Mouse (Mus musculus) heart, postnatal 4 days (tissue): ENCODE results near the gene Ell. TPM values are rescaled to one million over a fixed set of nuclear protein-coding genes. Genes with fewer than 3 reads are reported as not detected.

ENCODE experiments used
- DNase-seq: peaks from one replicate; pipeline ENCODE4 v3.0.0; 2021
- total RNA-seq, 2 experiments: library from RNA; stranded (reverse); gene quantifications; 2 replicates each; pipeline ENCODE4 v1.2.3; 2021

The Ell gene
- total RNA-seq, 2 experiments from 2014 or later = 16.7 to 17.6 TPM

DNA sequence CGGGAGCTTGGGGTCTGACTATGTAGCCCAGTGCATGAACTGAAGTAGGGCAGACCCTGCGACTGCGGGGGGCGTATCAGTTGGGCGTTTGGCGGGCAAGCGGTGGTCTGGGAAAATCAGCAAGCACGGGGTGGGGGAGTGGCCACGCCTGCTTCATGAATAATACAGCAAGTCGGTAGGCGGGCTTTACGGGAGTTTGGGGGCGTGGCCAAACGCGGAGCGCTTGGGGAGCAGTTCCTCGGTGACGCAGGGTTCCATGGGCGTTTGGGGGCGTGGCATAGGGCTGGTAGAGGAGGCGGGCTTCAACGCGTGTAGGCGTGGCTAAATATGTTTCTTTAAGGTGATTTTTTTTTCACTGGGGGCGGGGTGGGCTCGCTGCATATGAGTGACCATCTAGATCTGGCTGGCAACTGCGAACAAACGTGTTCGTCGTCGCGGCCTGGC lies 602 bp upstream of the Ell start:
- DNase-seq = peak; percentile 100

DNA sequence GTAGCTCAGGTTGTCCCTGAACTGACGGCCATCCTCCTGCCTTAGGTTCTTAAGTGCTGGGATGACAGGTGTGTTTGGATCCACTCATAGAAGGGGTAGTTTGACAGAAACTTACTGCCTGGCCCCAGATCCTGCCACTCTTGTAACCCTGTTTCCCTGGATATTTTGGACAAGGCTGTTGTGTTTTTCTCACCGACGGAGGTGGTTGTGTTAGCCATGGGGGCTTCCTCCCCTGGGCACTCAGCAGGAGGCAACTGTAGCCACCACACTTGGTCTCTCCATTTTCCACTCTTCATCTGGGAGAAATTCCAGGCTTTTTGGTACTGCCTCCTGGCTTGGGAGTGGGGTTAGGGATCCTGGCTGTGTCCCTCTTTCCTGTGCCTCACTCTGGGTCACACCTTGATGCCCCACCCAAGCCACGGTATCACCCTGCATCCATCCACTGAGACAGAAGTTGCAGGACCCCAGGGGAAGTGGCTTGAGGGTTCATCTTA lies 803 bp downstream of the Ell start:
- no peak for DNase-seq

DNA sequence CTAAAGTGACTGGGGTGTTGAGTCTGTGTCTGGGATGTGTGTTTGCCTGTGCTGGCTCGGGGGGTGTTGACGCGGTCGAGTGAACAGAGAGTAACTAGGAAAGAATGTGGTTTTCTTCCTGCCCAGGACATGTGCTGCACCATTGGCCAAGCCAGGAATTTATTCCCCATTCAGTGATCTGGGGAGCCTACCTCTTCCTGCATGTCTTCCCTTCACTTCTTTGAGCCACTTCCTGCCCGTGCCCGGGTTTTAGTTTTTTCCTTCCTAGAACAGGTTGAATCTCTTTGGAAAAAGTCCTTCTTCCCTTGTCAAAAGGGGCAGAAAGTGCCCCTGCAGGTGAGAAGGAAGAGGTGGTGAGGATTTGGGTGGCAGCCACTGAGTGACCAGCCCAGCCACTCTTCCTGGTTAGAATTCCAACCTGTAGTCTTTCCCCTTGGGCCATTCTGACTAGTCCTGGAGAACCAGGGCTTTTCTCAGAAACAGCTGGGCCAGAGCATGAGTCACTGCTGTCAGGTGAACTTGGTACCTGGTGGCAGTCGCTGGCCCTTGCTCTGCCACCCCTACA lies 1.3 kb downstream of the Ell start:
- DNase-seq = peak; percentile 35

DNA sequence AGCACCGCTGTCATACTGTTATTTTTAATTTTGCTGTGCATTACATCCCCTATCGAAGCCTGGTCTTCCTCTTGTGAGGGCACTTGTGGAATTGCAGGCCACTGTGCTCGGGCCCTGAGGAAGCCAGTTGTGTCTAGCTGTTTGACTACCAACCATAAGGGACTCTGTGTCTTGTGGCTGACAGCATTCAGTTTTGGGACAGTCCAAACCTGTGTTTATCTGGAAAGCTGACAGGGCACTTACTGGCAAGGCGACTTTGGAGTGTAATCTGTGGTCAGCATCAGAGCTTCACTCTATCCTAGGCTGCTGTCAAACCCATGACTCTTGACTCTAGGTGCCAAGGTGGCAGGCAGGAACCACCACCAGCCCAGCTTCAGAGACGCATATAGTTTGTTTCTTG lies 1.8 kb downstream of the Ell start:
- DNase-seq = no peak

DNA sequence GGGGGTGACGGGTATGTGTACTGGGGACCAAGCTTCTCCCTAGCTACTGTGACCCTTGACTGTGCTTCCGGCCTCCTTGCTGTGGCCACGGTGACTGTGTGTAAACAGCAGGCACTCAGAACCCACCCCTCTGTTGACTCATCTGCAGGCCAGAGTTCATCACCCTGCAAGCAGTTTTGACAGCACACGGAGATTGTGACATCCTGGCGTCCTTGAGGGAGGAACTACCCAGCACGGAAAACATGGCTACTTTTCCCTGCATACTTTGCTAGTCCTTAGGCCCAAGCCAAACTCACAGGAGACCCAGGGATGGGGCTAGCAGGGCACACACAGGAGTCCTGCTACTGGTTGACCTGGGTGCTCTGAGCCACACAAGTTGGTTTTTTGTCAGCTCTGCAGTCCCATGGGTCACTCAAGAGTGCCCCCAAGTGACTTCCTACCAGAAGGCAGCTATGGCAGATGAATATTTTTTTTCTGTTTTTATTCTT lies 5.0 kb downstream of the Ell start:
- peak; percentile 28 for DNase-seq

DNA sequence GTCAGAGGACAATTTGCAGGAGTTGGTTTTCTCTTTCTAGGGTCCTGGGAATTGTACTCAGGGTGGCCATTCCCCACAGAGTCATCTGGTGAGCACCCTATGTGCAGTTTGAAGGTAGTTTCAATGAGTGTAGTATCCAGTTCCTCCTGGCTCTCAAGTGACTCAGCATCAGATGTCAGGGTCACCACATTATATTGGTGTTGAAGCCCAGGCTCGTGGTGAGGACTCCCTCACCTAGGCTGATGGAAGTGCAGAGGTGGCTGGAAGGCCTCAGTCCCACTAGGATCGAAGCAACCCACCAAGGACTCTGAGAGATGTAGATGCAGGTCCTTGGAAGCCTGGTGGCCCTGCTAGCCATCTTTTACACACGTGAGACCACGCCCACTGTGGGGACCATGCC lies 7.2 kb downstream of the Ell start:
- DNase-seq = no peak

DNA sequence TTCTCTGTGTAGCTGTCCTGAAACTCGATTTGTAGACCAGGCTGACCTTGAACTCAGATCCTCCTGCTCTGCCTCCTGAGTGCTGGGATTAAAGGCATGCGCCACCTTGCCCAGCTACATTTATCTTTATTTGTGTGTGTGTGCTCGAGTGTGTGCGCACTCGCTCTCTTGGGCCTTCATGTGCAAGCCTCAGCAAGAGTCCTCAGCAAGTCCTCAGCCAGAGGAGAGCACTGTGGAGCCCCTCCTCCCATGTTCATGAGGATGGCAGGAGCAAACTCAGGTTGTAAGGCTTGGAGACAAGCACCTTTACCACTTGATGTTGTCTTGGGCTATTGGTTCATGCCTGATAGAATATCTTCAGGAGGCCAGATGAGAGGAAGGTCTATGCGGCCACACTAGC lies 8.5 kb downstream of the Ell start:
- DNase-seq = no peak

DNA sequence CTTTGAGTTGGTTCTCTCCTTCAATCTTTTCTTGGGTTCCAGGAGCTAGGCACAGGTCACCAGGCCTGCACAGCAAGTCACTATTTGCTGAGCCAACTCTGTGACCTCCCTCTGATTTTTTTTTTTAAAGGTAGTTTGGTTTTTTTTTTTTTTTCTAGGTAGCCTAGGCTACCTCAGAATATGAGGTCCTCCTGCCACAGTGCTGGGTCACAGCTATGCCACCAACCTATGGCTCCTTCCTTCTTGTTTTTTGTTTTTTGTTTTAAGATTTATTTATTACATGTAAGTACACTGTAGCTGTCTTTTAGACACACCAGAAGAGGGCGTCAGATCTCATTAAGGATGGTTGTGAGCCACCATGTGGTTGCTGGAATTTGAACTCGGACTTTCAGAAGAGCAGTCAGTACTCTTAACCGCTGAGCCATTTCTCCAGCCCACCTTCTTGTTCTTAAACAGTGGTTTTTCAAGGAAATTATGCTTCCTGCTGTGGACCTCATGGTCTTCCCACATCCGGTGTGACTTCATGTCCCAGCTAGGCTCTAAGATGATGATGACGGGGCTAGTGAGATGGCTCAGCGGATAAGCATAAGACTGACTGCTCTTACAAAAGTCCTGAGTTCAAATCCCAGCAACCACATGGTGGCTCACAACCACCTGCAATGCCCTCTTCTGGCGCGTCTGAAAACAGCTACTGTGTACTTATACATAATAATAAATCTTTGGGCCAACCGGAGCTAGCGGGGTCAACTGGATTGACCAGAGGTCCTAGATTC lies 10.3 kb downstream of the Ell start:
- no peak for DNase-seq

DNA sequence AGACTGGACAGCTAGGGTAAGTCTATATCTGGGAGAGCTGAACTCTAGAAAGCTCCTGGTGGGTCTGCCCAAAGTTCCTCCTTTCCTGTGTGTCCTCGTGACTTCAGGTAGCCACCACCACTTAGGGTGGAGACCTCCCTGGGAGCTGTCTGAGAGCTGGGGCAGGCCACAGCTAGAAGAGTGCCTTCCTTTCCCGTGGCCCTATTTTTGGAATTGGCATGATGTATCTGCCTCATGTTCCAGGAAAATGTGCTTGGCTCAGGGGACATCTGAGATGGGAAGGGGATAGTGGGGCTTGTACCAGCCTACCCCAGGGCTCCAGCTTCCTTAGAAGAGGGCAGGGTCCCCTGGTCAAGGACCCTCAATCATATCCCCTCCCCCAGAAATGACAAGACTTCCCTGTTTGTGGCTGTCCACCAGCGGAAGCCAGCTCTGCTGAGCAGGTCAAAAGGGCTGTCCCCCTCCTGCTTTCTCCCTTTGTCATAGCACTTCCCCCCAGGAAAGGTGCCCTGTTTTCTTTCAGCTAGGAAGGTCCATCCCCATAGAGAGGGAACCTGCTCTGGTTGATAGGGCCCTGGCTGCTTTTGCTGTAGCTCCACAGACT lies 12.4 kb downstream of the Ell start:
- DNase-seq = peak; percentile 42

DNA sequence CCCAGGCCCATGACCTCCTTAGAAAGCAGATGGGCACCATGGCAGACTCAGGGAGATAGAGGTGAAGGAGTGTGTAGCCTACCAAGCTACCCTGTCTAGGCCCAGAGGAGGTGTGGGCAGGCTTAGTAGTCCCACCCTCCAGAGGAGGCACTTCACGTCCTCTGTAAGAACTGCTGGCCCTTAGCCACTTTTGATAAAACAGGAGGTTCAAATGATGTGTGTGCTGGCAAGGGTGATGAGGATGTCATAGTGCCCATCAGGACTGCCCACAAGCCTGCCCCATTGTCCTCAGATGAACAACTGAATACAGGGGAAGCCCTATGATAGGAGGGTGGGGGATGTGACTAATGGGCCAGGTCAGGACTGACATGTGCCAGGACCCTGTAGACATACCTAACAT lies 13.6 kb downstream of the Ell start:
- DNase-seq = peak; percentile 49

DNA sequence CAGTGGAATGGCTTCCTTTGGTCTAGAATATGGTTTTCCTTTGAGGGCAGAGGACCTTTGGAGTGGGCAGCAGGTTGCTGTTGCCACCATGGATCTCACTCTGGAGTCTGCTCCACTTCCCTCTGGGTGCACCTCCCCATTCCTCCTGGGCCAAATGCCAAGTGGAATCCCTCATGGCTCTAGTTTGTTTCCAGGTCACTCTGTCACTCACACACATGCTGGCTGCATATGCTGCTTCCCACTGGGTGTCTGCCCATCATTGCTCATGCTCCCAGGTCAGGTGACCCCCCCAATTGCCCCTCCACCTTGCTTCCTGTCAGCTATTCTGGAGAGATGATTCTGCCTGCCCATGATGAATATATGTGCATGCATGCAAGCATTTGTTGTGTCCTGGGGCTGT lies 14.5 kb downstream of the Ell start:
- peak; percentile 86 for DNase-seq

DNA sequence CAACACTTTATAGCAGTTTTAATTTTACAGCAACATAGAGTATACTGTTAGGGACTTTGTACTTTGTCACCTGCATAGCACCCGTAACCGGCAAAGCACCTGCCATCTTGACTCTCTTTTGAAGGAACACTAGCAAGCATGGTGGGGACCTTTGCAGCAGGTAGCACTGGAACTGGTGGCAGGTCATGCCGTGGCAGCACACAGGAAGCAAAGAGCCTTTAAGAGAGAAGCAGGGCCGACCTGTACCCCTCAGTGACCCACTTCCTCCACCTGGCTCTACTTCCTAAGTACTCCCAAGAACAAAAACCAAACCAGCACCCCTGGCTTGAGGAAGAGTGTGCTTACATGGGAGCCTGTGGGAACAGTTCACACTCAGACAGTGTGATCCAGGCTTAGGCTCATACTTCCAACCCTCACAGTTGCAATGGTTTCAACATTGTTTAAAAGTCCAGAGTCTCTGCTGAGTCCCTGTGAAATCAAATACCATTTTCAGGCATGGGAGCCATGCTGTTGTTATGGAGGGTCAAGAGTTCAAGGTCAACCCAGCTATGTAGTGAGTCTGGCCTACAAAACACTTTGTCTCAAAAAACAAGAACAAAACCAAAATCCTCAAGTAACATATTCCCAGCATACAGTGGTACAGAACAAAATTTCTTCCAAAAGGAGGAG lies 16.0 kb downstream of the Ell start:
- DNase-seq = no peak

DNA sequence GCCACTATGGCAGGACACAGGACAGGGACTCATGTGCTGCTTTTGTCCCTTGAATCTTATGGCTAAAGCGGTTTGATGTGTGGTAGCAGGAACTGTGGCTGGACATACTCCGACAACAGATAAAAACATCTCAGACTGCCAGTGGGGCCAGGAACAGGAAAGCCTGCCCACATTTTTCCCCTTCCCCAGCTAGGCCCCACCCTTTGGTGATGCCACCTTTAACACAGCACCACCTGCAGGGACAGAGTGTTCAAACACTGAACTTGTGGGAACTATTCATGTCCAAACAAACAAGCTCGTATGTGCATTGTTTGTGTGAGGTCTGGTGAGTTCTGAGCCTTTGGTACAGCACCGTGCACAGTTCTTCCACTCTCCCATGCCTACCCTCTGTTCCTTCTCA lies 19.1 kb downstream of the Ell start:
- DNase-seq = peak; percentile 60

DNA sequence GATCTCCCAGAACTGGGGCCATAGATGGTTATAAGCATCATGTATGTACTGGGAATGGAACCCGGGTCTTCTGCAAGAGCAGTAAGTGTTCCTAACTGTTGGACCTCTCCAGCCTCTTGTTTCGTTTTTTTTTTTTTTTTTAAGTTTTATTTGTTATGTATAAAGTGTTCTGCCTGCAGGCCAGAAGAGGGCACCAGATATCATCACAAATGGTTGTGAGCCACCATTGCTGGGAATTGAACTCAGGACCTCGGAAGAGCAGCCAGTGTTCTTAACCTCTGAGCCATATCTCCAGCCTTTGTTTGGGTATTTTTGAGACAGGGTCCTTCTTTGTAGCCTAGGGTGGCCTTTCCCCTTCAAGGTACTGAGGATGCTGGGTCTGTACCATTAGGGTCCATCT lies 19.7 kb downstream of the Ell start:
- no peak for DNase-seq

DNA sequence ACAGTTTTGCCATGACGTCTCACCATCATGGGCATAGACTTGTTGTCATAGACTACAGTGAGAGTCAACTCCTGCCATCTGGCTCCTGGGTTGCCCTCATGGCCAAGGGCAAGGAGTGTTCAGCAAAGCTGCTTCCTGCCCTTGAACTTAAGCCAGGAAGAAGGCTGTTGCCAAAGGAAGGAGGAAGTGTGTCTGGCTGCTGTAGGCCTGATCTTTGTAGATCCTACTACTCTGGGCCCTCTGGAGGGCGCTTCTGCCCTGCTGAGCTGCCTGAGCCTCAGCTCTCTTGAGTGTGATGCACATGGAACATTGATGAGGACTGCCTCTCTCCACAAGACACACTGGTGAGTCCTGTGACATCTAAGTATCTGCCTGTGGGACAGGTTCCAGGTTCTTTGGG lies 20.8 kb downstream of the Ell start:
- peak; percentile 71 for DNase-seq

DNA sequence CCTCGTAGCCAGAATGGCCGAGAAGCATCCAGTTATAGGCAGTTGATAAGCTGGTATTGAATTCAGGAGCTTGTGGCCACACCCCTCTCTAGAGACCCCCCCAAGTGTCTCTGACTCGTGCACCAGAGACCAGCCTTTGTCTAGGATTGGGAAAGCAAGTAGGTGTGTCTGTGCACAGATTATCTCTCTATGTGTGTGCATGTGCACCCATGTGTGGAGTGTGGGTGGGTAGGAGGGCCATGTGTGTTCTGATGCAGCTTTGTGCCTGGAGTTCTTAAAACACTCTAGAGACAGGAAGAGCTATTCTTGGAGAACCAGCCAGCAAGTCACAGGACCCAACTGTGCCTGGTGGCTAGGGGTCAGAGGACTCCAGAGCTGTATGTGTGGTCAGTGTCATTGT lies 21.3 kb downstream of the Ell start:
- DNase-seq = no peak

DNA sequence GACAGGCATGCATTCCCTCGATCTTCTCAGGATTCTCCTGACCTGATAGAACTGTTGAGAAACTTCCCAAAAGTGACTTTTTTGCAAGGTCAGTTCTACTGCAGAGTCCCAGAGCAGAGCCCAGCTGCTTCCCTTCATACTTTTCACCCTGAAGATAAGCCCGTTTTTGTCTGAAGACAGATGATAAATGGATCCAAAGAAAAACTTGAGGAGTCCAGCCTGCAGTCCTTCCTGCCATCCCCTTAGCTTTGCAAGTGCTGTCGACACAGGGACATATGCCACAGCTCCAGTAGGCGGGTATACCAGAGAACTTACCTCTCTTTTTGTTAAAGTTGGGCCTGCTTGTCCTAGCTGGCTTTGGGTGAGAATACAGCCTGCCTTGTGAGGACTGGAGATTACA lies 22.1 kb downstream of the Ell start:
- DNase-seq = no peak

DNA sequence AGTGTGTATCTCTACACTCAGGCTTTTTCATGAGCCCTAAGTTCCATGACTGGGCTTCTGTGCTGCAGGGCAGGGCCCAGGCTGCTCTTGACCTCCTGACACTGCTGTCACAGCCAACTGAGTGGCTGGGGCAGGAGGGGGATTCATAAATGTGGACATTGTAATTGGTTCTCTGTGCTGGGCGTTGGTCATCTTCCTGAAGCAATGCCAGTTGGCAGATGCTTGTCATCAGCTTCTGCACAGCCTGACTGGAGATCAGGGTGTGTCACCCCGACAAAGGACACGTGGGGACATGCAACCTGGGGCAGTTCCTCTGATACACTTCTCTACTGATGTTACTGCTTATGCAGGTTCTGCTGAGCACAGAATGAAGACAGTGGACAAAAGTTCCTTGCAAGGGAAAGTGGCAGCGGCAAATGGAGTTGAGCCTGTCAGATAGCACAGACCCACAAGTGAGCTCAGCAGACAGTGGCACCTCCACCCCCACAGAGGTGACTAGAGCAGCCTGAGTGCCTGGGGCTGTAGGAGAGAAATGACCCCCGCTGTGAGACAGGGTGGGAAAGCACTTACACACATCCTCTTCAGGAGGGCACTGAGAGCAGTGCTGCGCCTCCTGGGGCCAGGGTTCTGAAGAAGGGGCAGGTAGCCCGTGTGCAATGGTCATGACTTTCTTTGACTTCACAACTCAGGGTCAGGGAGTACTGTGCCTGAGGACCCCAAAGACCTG lies 22.7 kb downstream of the Ell start:
- DNase-seq = peak; percentile 60

DNA sequence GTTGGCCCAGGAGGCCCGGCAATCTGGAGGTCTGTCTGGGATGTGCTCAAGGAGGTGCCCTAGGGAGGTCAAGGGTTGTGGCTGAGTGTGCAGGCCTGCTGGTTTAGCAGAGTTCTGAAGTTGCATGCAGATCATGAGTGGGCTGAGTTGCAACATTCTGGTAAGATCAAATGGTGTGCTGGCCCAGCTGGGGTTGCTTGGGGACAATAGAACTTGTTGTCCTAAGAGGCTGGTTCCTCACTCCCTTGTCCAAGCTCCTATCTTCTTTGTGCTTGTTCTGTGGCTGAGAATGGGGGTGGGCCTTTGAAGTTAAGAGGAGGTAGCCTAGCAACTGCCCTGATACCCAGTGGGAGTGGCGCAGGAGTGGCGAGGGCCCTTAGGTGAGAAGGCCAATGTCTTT lies 23.5 kb downstream of the Ell start:
- no peak for DNase-seq

DNA sequence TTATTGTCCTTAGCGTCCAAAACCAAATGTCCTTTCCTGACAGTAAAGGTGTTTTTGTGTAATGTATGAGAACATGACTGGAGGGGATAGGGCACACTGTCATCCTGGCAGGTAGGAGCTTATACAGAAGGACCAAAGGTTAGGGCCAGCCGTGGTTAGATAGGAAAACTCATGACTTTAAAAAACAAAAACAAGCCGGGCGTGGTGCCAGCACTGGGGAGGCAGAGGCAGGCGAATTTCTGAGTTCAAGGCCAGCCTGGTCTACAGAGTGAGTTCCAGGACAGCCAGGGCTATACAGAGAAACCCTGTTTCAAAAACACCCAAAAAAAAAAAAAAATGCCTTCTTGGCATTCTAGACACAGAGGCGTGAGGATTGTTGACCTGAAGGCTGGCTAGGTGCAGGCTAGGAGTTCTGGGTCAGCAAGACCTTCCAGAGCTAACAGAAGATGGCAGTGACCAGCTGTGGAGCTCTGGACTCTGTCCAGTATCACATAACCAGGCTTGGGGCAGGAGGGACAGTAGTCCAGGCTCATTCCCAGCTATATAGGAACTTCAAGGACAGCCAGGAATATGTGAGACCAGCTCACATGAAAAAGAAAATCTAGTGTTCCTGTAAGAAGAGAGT lies 24.6 kb downstream of the Ell start:
- DNase-seq = no peak

DNA sequence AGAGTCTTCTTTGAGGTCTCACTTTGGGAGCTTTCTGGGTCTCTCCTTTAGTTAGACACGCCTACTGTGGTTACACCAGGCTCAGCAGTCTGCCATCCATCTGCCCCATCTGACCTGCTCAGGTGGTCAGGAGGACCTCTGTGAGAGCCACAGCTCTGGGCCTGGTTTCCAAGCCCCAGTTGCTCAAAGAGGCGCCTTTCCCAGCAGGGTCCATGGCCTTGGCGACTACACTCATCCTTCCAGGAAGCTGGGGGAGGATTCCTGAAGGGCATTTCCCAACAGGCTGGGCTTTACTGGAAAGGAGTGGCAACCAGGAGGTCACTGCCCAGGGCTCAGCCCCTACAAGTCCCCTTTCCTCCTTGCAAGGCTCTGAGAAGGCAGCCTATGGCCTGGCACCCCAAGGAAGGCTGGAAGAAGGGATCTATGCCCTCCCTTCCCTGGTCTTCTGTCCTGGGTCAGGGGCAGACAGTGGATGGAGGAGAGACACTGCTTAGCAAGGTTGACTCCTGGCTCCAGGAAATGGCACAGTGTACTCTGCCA lies 25.5 kb downstream of the Ell start:
- no peak for DNase-seq

DNA sequence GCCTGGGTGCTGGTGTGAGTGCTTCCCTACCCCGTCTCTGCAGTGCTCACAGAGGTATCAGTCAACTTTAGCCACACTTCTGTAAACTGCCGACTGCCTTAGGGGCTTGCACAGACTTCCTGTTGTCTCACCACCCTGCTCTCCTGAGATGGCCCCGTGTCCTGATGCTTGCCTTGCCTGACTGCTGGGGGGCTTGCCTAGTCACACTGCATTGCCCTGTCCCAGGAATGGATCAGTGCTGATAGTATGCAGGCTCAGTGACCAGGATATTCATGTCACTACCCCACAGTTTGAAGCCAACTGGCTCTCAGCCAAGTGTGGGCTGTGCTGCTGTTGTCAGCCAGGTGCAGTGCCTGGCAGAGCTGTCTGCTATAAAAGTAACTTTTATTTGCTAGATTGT lies 26.3 kb downstream of the Ell start:
- DNase-seq = peak; percentile 79
